Mouse (Mus musculus) embryo, embryonic 11.5 days (tissue): ENCODE data around the gene Sel1l2.
"Not testable (repeated sequence)": the region's sequence is repeated elsewhere in the genome, so short reads cannot be mapped to it uniquely, and the experiment has no call there.

ENCODE experiments used
- DNase-seq: peaks from one replicate; pipeline ENCODE4 v3.0.0-alpha.2; 2012; ENCODE audit warnings: low read depth, low spot score

Gene Sel1l2

DNA sequence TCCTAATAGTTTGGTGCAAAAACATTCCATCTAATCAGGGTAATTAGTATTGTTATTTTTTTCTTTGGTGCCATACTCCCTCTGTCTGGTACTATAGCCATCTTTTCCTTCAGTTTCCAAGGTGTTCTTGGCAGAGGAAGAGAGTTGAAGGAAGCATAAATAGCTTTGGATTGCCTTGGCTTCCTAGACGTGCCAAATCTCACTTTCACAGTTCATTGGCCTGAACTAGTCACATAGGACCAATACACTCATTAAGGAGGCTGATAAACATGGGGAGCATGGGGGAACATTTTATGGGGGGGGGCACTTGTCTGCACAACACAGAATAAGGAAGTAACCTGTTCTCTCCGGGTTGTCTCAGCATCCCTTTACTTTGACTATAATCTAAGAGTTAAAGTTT, 174.1 kb downstream of the Sel1l2 start:
- DNase-seq, result no peak

DNA sequence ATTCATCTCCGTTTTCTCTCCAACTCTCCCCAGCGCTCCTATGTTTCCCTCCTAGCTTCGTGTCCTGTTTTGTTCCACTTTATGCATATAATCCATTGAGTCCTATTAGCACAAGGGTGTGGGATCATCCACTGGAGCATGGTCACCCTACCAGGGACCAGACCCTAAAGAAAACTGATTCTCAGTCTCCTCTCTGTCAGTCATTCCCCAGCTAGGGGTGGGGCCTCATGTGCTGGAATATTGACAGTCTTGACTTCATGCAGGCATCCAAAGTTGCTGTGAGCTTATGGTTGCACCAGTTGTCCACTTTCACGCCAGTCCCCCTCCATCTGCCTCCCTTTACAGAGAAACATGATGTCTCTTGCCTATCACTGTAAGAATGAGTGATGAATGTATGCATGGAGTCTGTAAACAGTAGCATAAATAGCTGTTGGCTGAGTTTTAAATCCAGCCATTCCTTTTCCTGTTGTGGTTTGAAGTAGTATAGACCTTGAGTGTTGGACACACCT, 174.9 kb downstream of the Sel1l2 start:
- no peak for DNase-seq

DNA sequence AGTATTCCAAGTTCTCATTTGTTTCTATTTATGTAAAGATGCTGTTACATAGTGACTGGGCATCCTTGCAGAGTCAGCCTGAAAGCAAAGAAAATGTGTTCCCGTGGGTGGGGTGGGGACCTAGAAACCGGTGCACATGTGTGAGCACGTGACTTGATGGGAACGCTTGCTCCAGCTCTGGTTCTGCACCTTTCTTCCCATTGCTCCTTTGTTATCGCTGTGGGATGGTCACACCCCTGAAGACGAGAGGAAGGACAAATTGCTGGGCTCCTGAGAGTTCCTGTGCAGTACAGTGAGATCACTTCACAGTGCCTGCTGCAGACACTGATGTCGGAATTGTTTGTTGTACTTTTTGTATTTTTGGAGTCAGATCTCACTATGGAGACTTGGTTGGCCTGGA, 185.8 kb downstream of the Sel1l2 start:
- DNase-seq, result no peak

DNA sequence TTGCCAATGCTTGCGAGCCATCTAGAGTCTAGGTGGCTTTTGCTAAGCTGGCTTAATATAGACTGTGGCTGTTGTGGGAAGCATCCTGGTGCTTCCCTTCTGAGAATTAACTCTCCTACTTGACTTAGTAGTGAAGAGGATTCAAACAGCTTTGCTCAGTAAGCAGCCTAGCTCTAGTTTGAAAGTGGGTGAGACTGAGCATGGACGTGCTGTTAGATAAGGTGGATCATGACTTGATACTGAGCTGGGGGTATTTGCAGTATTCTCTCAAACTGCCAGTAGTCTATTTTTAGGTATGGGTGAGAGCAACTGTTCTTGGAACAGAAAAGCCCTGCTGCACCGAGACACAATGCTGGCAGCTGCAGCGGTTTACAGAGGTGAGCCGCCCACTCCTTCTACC, 186.9 kb downstream of the Sel1l2 start:
- DNase-seq, result no peak

DNA sequence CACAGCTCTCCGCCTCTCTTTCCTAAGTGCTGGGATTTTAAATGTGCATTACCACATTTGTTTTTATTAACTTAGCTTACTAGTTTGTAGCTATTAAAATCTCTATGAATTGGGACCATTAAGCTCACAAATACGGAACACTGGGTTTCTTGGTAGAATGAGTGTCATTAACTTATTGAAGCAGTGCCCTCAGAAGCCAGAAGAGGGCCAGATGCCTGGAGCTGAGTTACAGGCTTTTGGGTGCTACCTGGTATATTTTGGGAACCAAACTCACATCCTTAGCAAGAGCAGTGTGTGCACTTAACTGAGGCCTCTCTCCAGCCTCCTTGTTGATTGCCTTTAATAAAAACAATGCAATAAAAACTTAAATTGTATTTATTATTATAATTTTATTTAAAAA, 188.8 kb downstream of the Sel1l2 start:
- DNase-seq, result no peak

DNA sequence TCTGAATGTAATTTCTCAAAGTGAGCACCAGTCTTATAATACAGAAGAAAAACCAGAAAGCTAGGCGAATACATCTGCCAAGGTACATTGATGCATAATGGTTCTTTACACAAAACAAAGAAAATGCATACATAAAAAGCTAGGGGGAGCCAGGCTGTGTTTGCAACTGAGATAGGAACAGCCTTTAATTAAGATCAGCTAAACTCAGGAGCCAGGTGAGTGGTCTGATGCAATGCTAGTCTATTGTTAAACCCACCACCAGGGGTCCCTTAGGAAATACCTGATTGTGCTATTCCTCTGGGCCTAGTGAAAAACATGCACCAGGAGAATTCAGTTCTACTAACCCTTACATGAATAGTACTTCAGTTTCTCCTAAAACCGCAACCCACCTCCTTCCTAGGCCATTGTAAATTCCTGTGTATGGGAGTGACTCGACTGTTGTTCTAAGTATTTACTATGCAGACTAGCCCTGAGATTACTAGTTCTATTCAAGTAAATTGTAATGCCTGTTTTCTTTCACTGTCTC, 203.8 kb downstream of the Sel1l2 start:
- DNase-seq, result not testable (repeated sequence)
